Mouse (Mus musculus) heart, adult 2 months (tissue): Measurements from ENCODE around the gene Pdzd8.

Experiments
- CTCF ChIP-seq: fragments of 200-600 bp; IDR thresholded peaks from 2 replicates; pipeline ENCODE4 v1.8.1; 2022; ENCODE audit warnings: antibody characterized with exemption, mild to moderate bottlenecking, moderate library complexity
- EP300 ChIP-seq: fragments of 200-500 bp; IDR thresholded peaks from 2 replicates; pipeline ENCODE4 v1.6.1; 2011; ENCODE audit warnings: low read depth, low read length, control low read depth; ENCODE audit not compliant: insufficient read depth
- POLR2A ChIP-seq: fragments of 200-500 bp; IDR thresholded peaks from 2 replicates; pipeline ENCODE4 v1.6.1; 2011; ENCODE audit warnings: mild to moderate bottlenecking, low read depth, low read length, control low read depth; ENCODE audit not compliant: insufficient read depth

GRCm38 (mm10) chr19:59393777-59394441 is 48.3 kb upstream of the Pdzd8 start:
- no peak for TF ChIP-seq CTCF
- TF ChIP-seq EP300 = no peak
- TF ChIP-seq POLR2A = no peak
